Mouse (Mus musculus): ENCODE measurements around the gene Blm.

The Blm gene

DNA sequence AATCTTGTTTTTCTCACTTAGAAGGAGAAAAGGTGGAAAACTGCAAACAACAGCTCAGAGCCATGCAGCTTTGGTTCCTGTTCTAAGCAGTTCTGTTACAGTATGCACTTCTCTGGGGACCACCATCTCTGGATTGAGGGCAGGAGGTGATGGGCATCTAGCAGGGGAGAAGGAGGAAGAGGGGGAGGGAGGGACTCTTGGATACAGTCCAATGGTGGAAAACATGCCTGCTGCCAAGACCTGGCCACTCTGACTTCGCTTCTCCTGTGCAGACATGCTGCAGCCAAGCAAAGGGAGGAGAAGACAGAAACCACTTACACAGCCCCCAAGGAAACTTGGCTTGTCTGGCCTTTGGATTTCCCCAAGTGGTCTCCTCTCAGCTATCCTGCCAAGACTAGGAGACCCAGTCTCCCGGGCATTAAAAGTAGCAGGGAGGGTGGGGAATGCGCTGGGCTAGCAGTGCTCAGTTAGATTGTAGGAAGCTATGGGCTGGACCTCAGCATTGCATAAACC, 77.0 kb downstream of the Blm start:
- DNase-seq, result no peak

DNA sequence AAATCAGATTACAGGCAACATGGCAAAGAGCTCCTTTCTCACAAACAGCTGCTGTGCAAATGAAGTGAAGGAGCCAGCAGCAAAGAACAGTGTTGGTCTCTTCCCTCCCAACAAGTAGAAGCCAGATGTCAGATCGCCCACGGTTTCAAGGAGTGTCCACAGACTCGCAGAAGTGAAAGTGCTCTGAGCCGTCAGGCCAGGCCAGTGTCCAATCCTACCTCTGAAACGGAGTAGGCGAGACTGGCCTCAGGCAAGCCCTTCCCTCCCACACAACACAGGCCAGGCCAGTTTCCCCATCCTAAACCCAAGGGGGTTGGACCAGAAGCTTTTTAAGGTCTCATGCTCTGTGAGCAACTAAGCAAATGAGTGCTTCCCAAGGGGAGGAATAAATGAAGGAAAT, 77.7 kb downstream of the Blm start:
- DNase-seq, result no peak

DNA sequence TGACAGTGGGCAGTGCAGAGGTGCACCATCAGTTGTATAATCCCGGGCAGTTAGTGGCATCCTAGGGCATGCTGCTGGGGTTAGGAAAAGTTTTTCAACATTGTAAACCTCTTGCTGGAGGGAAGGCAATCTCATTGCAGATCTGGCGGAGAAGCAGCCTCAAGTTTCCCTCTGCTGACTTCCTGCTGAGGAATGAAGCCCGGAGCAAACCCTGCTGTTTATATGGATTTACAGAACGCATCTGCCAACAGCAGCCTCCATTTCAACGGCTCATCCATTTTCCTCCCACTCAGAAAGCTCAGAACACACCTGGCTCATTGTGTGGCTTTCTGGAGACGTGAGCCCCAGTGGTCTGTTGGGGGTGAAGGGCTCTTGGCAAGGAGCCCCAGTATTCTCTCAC, 78.6 kb downstream of the Blm start:
- no peak for DNase-seq

DNA sequence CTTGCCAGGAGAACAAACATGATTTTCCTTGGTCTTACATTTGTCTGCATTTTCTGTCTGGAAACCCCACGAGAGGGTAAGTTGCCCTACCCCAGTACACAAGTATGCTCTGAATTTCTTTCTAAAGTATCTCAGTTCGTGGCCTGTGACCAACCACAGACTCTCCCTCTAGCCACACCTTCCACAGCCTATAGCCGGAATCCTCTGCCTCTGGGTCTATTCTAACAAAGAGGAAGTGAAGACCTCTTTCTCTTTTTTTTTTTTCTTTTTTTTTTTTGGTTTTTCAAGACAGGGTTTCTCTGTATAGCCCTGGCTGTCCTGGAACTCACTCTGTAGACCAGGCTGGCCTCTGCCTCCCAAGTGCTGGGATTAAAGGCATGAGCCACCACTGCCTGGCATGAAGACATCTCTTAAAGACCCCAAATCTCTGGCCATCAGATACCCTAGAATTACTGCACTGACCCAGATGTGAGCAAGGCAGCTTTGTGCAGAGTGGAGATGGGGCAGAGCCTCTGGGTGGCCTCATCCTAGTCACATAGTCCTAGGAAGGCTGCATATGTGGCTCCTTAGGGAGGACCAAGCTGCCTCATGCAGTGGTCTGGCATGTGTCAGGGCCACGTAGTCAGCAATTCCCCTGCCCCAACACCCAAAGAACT, 79.3 kb downstream of the Blm start:
- no peak for DNase-seq

DNA sequence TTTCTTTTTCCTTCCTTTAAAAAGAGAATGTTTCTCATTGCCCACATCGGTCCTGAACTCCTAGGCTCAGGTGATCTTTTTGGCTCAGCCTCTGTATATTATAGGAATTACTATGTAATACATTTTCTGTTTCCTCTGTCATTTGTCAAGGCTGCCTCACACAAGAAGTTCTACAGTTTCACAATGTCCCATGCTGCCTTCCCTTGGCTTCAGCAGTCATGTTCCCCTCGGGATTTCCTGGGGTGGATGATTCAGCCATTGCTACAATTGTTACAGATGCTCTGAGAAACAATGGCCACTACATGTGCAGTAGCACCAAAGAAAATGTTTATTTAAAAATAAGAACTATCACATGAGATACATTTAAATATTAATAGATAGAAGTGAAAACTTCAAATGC, 80.1 kb downstream of the Blm start:
- no peak for DNase-seq

DNA sequence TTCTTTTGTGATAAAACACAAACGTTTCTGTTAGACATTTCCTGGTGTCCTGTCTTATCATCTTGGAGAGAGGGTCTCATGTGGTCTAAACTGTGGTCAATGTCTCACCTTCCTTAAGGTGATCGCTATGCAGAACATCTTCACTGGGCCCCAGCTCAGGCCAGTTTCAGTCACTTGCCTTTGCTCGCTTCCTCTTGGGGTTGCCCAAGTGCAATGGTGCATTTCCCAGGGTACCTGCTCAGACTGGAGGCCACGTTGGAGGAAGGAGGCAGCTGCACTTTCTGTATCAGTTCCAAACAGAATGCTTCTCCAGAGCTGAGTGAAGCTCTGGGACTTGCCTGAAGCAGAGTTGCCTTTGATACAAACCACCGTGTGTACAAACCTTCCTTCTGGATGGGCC, 80.9 kb downstream of the Blm start:
- DNase-seq, result no peak

DNA sequence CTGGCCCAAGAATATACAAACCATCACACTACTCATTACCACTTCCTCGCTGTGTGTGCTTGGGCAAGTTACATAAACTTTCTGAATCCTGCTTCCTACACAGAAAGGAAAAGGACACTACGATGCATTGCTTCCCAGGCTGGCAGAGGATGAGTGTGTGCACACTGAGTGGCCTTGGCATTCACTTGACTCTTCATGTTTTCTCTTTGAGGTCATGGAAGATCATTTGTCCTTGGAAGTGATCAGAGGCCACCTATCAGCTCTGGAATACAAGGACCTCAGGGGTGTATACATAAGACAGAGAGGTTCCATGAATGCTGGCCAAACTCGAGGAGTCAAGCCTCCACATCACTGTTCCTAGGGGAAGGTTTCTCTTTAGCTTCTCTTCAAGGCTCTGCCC, 81.8 kb downstream of the Blm start:
- DNase-seq, result no peak

DNA sequence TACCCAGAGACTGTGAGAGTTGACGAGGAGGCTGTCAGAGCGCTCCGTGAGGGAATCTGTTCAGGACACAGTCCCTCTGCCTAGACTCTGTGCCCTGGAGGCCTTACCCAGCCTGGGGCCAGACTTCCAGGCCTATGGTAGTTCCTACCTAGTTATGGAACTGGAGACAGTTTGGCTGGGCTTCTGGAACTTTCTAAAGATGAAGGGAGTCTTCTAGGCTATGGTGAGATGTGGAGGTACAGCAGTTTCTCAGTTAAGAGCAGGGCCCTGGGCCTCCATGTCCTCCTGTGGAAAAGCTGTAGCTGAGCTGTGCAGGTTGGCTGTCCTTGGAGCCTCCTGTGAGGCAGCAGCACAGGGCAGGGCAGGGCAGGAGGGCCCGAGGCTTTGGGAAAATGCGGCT, 82.7 kb downstream of the Blm start:
- DNase-seq, result no peak

DNA sequence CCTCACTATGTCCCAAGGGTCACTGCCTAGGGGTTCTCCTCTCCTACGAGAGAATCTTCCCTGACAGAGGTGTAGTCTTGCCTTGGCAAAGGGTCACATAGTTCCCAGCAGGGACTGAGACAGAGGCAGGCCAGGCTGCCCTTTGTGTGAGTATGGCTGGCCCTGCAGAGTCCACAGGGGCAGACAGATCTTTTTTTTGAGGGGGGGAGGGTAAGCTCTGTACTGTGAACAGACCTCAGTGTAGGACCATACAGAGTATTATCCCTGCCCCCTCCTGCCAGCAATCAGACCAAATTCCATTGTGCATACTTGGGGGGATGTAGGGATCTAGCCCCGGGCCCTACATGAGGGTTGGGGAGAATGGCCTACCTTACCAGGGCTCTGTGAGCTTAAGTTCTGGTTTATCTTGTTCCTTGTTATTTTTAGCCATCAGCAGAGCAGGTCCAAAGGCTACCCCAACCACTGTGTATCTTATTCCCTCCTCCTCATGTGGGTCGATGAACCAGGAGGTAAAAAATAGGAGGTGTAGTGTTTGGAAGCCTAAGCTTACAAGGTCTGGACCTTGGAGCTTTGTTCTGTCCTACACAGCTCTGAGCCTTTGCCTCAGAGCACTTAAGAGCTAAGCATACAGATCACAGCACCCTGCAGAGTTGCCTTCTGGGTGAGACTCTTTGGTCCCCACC, 83.2 kb downstream of the Blm start:
- no peak for DNase-seq

DNA sequence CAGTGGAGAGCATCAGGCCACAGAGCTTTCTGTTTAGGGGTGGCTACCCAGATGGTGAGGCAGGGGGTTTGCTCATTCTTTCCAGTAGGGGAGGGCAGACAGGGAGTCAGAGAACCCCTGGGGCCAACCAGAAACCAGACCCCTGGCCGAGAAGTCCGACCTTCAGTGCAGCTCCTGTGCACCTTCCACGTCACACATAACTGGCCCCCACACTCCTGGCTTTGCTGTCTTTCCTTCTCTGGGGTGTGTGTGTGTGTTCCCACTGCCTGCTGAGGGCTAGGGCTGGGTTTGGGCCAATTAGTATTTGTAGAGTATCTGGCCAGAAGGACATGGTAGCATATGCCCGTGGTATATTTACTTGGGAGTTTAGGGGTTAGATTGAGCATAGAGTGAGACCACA, 84.6 kb downstream of the Blm start:
- no peak for DNase-seq

DNA sequence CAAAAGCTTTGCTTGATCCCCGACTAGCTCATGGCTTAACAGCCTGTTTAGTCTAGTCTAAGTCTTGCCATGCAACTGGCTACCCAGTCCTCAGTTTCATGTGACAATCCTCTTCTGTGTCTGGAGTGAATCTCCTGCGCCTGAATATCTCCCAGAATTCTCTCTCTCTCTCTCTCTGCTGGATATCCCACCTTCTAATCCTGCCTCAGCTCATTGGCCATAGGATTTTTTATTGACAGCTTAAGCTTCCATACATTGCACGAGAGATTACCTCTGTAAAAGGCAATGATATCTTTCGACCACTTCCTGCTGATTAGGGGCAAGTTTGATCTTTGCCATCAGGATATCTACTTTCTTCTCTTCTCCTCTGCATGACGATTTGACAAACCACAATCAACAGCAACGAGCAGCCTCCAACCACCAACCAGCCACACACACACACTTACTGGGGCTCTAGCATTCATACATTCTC, 85.3 kb downstream of the Blm start:
- DNase-seq, result no peak

DNA sequence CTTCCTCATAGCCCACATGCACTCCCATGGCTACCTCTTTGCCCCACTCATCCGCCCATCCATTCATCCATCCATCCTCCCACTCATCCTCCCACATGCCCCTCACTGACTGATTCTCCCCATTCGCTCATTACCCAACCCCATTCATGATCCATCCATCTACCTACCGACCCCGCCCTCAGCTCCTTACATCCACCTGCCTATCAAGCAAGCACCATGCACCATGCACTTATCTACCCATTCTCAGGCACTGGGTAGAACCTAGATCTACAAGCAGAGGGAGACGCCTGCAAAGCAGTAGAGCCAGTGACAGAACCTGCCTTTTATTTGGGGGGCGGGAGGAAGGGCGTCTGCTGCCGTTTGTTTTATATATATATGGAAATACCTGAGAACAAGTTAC, 87.6 kb downstream of the Blm start:
- DNase-seq, result no peak

DNA sequence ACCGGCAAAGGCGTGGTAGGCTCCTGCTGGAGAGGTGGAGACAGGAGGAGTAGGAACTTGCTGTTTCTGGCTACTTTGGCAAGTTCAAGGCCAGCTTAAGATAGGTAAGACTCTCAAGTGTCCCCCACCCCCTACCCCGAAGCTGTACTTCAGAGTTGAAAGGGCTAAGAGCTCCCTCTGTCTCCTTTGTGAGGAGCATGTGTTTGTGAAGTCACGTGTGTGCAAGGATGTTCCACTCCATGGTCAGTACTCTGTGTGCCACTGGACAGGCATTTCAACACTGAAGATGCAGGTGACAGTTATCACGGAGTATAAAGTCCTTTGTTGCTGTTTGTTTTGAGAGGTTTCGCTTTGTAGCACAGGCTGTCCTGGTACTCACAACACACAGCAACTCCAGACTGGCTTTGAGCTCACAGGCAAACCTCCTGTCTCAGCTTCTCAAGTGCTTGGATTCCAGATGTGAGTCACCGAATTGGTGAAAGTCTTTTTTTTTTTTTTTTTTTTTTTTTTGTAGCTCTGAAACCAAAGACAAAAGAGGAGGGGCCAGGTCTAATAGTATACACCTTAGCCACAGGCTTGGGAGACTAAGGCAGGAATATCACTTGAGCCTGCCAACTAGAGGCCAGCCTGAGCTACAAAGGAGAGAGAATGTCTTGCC, 88.6 kb downstream of the Blm start:
- DNase-seq, result no peak

DNA sequence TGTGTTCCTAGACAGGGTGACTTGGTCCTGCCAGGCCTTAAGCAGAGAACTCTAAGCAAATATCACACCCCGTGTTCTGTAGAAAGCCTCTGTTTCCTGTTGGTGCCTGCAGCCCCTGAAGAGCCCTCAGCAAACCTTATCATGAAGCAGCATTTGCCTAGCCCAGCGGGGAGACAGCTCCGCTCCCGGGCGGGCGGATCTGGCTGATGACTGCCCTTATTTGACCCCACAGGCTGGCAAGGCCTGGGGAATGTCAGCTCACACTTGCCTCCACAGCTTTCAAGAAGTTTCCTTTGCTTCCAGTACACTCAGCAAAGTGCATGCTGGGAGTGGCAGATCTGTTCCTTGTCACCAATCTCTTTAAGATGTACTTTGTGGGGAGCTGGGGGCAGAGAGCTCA, 89.4 kb downstream of the Blm start:
- no peak for DNase-seq

DNA sequence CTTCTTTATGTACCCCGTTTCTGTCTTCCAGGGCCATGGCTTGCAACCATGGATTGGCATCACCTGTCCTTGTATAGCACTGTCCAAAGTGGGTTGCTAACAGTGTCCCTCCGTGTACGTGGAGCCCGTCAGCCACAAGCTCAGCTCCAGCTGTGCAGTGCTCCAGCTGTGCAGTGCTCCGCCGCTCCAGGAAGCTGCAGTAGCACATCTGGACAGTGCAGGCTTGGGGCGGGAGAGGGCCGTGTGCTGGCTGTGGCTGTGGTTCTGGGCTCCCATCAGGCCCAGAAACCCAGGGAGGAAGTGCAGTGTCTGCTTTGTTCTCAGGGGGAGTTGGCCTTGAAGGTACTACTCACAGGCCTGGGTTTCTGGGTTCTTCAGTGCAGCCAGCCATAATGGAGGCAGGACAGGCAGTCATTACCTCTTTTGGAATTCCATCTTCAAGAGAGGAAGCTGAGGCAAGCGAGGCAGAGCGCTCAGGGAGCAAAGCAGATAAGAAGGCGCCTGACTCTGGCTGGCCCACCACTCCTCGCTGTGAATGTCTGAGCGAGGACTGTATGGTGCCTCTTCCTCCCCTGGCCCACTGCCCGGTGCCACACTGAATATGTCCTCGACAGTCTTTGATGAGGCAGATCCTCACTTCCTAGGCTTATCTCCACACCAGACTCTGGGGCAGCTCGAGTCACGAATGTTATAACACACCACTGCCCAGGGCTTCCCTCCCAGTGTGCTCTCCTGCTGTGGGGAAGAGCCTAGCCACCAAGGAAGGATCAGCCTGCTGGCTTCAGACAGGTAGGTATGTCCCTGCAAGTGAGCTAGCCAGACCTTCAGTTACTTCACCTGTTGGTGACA, 90.3 kb downstream of the Blm start:
- DNase-seq, result no peak

DNA sequence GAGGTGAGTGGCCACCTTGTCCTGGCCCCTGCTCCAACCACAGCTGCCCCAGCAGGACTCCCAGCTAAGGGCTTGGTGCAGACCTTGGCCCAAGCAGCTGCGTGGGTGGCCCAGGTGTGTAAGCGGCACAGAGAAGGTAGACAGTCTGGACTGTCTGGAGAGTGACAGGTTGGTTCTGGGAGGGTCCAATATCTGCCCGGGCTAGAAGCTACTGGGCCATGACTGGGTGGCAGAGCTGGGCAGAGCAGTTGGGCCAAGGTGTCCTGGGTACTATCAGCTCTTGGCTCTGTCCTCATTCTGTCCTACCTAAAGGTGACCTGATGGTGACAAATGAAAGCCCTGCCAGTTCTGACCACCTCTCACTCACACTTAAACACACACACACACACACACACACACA, 91.8 kb downstream of the Blm start:
- no peak for DNase-seq

DNA sequence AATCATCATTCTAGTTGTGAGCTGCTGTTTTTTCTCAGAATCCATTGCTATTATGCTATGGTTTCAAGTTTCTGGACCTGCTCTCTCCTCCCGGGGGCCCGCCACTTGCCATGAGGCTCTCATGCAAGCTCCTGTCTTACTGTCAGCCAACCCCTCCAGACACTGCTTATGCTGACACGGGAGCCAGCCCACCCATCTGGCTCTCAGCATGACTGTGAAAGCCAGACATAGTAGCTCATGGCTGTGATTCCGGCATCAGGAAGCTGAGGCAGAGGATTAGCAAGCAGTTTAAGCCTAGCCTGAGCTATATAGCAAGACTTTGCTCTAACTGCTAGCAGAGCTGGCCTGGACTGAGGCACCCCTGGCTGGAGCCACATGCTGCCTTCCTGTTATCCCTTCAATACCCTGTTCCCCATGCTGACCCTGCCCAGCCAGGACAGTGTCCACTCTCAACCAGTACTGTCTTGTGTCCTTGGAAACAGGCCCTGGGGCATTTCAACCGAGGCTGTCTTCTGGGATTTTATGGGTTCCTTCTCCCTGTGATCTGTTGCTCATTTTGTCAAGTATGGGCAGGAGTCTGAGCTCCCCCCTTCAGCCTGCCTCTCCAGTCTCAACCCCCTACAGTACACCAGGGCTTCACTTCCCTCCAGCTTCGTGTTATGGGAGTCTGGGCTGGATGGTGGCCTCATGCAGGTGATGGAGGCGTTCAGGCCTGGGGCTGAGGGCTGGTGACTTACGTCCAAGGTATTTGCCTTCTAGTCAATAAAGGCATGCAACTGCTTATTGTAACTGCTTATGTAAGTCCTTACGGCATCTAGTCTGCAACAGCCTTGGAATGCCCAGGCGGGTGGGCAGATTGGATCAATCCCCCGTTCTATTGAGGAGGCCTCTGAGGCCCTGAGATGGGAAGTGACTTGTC, 92.7 kb downstream of the Blm start:
- no peak for DNase-seq

DNA sequence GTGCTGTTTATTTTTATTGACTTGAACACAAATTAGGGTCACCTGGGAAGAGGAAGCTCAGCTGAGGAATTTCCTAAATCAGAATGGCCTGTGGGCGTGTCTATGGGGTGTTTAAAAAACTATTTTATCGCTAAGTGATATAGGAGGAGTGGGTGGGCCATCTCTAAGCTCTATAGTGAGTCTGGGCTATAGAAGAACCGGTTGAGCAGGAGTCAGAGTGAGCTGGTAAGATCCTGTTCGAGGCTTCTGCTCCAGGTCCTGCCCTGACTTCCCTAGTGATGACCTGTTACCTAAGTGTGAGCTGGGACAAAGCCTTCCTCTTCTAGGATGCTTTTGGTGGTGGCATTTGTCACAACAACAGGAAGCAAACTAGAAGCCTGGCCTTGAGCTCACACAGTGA, 94.2 kb downstream of the Blm start:
- no peak for DNase-seq

DNA sequence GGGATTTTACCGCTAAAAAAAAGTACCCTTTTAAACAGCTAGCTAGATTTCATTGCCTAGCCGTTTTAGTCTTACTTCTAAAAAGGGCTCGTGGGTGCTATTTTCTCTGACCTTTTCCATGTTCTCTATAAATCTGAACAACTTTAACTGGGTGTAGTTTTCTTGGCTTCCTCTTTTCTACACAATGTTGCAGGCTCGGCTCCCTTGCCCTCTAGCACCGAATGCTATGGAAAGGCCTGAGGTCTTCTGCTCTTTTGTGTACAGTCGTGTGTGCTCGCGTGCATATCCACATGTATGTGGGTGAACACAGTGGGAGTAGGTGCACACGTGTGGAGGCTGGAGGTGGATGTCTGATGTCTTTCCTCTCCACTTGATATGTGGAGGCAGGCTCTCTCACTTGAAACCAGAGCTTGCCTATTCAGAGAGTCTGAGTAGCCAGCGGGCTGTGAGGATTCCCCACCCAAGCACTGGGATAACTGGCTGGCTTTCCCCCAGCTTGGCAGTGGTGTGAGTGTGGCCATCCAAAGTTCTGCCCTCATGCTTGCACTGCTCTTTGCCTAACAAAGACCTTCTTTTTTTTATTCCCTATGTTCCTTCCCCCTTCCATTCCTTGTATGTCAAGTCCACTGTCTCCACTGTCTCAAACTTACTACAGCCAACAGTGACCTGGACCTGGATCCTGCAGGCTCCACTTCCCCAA, 95.0 kb downstream of the Blm start:
- DNase-seq, result peak; percentile 8

DNA sequence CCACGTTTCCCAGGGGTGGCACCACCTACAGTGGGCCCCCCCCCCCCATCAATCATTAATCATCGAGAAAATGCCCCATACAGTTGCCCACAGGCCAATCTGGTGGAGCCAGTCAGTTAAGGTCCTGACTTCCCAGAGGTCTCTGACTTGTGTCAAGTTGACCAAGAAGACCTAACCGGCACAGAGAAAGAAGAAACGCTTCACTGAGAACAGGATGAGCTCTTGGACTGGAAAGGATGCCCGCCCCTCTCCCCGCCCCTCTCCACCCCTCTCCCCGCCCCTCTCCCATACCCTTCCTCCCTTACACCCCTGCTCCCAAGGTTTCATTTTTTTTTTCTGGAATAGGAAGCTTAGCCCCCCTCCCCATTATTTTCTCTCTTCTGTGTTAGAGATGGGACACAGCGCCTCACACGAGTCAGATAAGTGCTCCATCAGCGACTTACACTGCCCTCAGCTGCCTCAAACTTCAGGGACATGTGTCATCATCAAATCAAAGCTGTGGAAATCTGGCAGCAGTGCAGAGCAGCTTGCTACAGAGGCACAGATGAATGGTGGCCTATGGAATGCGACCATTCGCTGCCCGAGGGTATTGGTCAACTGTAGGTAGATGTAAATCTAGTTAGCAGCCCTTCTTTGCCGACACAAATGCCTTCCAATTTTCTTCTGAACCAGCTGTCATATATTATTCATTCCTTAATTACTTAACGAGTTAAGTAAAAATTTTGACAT, 95.7 kb downstream of the Blm start:
- DNase-seq, result no peak

DNA sequence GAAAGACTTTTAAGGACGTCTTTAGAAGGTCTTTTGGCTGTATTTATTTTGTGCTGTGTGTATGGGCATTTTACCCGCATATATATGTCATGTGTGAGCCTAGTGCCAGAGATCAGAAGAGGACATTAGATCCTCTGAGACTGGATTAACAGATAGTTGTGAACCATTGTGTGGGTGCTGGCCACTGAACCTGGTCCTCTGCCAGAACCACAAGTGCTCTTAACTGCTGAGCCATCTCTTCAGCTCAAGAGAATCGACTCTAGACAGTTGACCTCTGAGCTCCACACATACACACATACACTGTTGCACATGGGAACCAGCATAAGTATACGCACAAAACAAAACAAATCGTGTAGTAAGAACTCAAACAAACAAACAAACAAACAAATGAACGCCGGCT, 98.3 kb downstream of the Blm start:
- no peak for DNase-seq

Data from right cerebral cortex, adult 18-20 months (tissue).